Mouse (Mus musculus) lung, embryonic 14.5 days (tissue): ENCODE data around the gene Krt72. TPM values are rescaled to one million over a fixed set of nuclear protein-coding genes. Genes with fewer than 3 reads are reported as not detected.

Source experiments
- ATAC-seq: fragments of 200-750 bp; cut with Nextera tagmentation; 2 replicates; pipeline ENCODE4 v1.8.0; 2017; ENCODE audit warnings: mild to moderate bottlenecking, moderate TSS enrichment, moderate library complexity; ENCODE audit not compliant: insufficient read depth
- DNase-seq: peaks from one replicate; pipeline ENCODE4 v3.0.0-alpha.2; 2015
- H3K27ac ChIP-seq: fragments of 300-500 bp; sonication (generic); 2 replicates; pipeline ENCODE4 v1.5.1; 2014; ENCODE audit warnings: low read depth, mild to moderate bottlenecking, moderate library complexity
- H3K27me3 ChIP-seq: fragments of 300-500 bp; sonication (generic); 2 replicates; pipeline ENCODE4 v1.6.1; 2014; ENCODE audit warnings: low read length, control low read depth; ENCODE audit not compliant: insufficient read depth
- H3K36me3 ChIP-seq: fragments of 300-500 bp; sonication (generic); 2 replicates; pipeline ENCODE4 v1.6.1; 2014; ENCODE audit warnings: control low read depth; ENCODE audit not compliant: insufficient read depth
- H3K4me1 ChIP-seq: fragments of 300-500 bp; sonication (generic); 2 replicates; pipeline ENCODE4 v1.6.1; 2014; ENCODE audit warnings: antibody characterized with exemption, control low read depth; ENCODE audit not compliant: insufficient read depth
- H3K4me2 ChIP-seq: fragments of 300-500 bp; sonication (generic); 2 replicates; pipeline ENCODE4 v1.6.1; 2014; ENCODE audit warnings: mild to moderate bottlenecking
- H3K4me3 ChIP-seq: fragments of 300-500 bp; sonication (generic); 2 replicates; pipeline ENCODE4 v1.5.1; 2014; ENCODE audit warnings: low read depth, low read length
- H3K9ac ChIP-seq: fragments of 300-500 bp; sonication (generic); 2 replicates; pipeline ENCODE4 v1.6.1; 2014
- H3K9me3 ChIP-seq: fragments of 300-500 bp; sonication (generic); 2 replicates; pipeline ENCODE4 v1.6.1; 2016; ENCODE audit warnings: low read depth, low read length, control low read depth
- CTCF ChIP-seq: IDR thresholded peaks from 2 replicates; pipeline ENCODE4 v1.5.1; 2016; ENCODE audit warnings: antibody characterized with exemption, low read depth
- WGBS: fragments of 180-500 bp; shearing (Covaris S2); extraction: QIAGEN DNeasy Blood & Tissue Kit; methylation state at CpG from one replicate; pipeline ENCODE4 v1.1.7; 2014; 5-methylcytosine and 5-hydroxymethylcytosine counted together
- polyA plus RNA-seq: library from polyadenylated mRNA; unstranded; fragments of >200 nt; fragmentation: Nextera tagmentation; extraction: Ambion mirVana; gene quantifications from 2 replicates; pipeline ENCODE4 v1.2.1, GENCODE M21; 2014

The Krt72 gene
- polyA plus RNA-seq, 1 experiment from 2014 or later = not detected

DNA sequence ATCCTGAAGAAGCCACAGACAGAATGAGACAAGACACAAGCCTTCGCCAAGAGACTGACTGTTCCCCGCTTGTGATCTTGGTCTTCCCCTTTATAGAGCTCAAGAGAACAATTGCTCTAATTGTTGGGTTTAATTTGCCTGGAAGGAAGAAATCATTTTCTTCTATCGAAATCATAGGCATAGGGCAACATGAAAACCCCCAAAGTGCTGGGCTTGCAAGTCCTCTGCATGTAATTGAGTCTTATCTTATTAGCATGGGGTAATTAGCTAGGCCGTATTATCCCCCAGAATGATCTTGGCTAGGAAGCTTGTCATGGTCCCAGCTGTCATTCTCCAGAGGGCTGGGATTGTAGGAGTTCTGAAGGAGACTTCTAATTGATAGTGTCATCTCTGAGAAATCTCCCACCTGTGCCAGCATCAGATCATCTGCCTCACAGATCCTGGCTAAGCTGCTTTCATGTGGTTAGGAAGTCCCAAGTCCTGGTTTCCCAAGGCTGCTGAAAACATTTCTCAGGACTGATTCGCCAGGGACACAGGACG lies 16.1 kb upstream of the Krt72 start, which contains the start of gene Krt73:
TSS of gene Krt73 (minus strand) at position 51 of the 540 bp plus-strand sequence.
- no peaks in the 10 kb centered on the region for H3K27me3 ChIP-seq
- H3K9me3 ChIP-seq = no peaks in the 10 kb centered on the region
- H3K4me1 ChIP-seq = no peaks in the 10 kb centered on the region
- no peak for DNase-seq
- no peaks in the 10 kb centered on the region for H3K36me3 ChIP-seq
- H3K27ac ChIP-seq = no peak within 1 kb of the TSS
- no peak within 1 kb of the TSS for H3K4me2 ChIP-seq
- no peak for TF ChIP-seq CTCF
- H3K9ac ChIP-seq = no peak within 1 kb of the TSS
- WGBS = 77% methylated on average over 6 of the region's 6 CpGs
- no peak for ATAC-seq
- no peak within 1 kb of the TSS for H3K4me3 ChIP-seq

DNA sequence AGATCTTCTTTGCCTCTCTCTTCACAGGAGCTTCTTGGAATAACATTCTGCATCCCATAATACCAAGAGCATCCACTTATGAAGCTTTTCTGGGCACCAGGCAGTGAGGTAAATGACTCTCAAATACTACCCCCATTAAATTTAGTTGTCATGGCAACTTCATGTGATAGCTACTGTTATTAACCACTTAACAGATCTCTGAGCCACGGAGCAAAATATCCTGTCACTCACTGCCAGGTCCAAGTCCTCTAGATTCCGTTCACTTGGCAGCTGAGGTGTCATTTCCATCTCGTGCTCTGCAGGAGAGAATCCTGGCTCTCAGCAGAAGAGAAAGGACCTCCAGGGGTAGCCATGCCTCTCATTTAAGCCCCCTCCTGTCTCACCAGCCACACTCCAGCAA lies 4.6 kb upstream of the Krt72 start:
- ATAC-seq (no peak), DNase-seq (no peak)
- no peaks in the 10 kb centered on the region for H3K4me1 ChIP-seq
- H3K9me3 ChIP-seq = no peaks in the 10 kb centered on the region
- no peak overlapping the region for H3K4me3 ChIP-seq
- no peak overlapping the region for H3K9ac ChIP-seq
- H3K27me3 ChIP-seq = no peaks in the 10 kb centered on the region
- H3K36me3 ChIP-seq = no peaks in the 10 kb centered on the region
- 23% methylated on average over 3 of the region's 3 CpGs for WGBS
- H3K27ac ChIP-seq = no peak overlapping the region
- TF ChIP-seq CTCF = no peak
- H3K4me2 ChIP-seq = no peak overlapping the region

DNA sequence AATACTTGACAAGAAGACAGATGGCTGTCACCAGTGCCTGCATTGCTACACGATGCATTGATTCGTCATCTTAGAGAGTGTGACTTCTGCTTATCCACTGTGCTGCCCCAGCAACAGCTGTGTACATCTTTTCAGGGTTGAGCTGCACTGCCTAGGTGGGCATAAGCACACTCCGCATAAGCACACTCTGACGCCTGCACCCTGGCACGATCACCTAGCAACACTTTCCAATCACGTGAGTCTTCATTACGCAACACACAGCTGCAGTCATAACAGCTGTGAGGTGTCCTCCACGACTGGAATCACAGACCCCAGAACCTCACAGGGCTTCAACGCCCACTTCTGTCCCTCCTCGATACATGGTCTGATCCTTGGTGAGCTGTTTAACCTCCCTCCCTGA lies 12.8 kb downstream of the Krt72 start:
- Histone ChIP-seq H3K4me1 (no peaks in the 10 kb centered on the region), H3K4me3 (no peak overlapping the region), H3K4me2 (no peak overlapping the region), H3K9me3 (no peaks in the 10 kb centered on the region), H3K9ac (no peak overlapping the region), H3K36me3 (no peaks in the 10 kb centered on the region), H3K27ac (no peak overlapping the region), H3K27me3 (no peaks in the 10 kb centered on the region)
- 42% methylated on average over 10 of the region's 10 CpGs for WGBS
- ATAC-seq = peak; percentile 23; the same call in 1 of the 2 replicates
- no peak for TF ChIP-seq CTCF
- peak; percentile 5 for DNase-seq

DNA sequence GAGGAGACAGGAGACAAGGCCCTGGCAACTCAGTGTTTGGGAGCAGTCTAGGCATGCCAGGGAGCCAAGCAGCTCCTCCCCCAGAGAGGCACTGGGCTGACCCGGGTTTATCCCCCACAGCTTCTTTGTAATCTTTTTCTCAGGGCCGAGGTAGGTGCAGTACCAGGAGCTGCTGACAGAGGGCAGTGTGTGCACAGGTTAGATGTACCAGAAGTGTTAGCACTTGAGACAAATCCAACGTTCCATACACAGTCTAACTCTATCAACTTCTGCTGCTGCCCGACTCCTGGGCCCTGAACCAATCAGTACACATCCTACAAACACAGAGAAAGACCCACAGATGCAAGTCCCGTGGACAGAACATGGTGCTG lies 13.6 kb downstream of the Krt72 start:
- no peaks in the 10 kb centered on the region for H3K27me3 ChIP-seq
- no peak overlapping the region for H3K4me2 ChIP-seq
- H3K36me3 ChIP-seq = no peaks in the 10 kb centered on the region
- peak; percentile 94 for TF ChIP-seq CTCF
- DNase-seq (peak; percentile 95), ATAC-seq (peak; percentile 75)
- no peak overlapping the region for H3K4me3 ChIP-seq
- 5% methylated on average over 5 of the region's 5 CpGs for WGBS
- H3K27ac ChIP-seq = no peak overlapping the region
- no peaks in the 10 kb centered on the region for H3K4me1 ChIP-seq
- no peaks in the 10 kb centered on the region for H3K9me3 ChIP-seq
- no peak overlapping the region for H3K9ac ChIP-seq

DNA sequence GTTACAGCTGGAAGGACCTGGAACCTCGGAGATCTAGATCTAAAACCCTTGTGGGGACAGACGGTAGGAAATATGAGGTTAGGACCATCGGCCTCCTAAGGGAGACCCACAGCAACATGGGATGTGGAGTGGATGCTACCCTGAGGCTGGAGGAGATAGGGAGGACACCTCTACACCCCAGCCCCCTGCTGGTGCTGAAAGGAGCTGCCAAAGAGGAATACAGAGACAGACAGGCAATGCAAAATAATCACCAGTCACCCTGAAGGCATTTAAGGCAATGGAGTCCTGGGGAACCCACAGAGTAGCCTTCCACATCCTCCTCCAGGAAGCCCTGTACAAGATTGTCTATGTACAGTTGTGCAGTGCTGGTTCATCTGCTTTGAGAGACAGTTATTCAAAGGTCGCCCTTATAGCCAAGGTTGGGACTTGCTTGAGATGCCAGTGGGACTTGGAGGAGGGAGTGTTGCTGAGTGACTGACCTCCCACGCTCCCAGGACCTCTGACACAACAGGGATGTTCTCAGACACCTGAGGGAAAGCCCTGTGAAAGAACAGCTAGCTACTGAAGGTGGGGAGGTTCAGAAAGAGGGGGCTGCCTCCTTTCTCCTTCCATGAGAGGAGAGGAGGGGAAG lies 14.1 kb downstream of the Krt72 start:
- no peak overlapping the region for H3K4me3 ChIP-seq
- WGBS = 66% methylated on average over 5 of the region's 5 CpGs
- no peak overlapping the region for H3K4me2 ChIP-seq
- no peak overlapping the region for H3K27ac ChIP-seq
- H3K36me3 ChIP-seq = no peaks in the 10 kb centered on the region
- DNase-seq (peak; percentile 43), ATAC-seq (no peak)
- no peaks in the 10 kb centered on the region for H3K27me3 ChIP-seq
- H3K9ac ChIP-seq = no peak overlapping the region
- no peaks in the 10 kb centered on the region for H3K9me3 ChIP-seq
- peak; percentile 61 for TF ChIP-seq CTCF
- H3K4me1 ChIP-seq = no peaks in the 10 kb centered on the region

DNA sequence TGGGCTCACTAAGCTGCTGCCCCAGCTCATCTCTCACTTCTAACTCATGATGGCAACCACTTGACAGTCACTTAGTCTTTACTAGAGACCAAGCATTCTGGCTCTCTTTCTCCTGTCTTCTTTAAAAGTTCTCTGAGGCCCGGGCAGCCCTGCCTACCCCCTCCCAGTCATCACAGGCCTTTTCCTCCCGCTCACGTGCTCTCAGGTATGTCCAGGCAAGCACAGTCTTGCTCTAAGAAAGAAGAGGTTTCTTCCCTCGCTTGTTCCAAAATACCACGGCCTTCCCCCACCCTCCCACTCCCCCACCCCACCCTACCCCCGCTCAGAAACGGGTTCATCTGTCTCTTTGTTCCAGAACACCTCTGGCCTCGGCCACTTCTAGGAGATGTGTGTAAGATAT lies 16.0 kb downstream of the Krt72 start:
- H3K27ac ChIP-seq = no peak overlapping the region
- WGBS = 25% methylated on average over 8 of the region's 8 CpGs
- H3K9me3 ChIP-seq = no peaks in the 10 kb centered on the region
- no peak overlapping the region for H3K4me3 ChIP-seq
- DNase-seq (no peak), ATAC-seq (no peak)
- H3K4me2 ChIP-seq = no peak overlapping the region
- H3K36me3 ChIP-seq = no peaks in the 10 kb centered on the region
- no peaks in the 10 kb centered on the region for H3K4me1 ChIP-seq
- H3K9ac ChIP-seq = no peak overlapping the region
- H3K27me3 ChIP-seq = no peaks in the 10 kb centered on the region
- TF ChIP-seq CTCF = no peak

DNA sequence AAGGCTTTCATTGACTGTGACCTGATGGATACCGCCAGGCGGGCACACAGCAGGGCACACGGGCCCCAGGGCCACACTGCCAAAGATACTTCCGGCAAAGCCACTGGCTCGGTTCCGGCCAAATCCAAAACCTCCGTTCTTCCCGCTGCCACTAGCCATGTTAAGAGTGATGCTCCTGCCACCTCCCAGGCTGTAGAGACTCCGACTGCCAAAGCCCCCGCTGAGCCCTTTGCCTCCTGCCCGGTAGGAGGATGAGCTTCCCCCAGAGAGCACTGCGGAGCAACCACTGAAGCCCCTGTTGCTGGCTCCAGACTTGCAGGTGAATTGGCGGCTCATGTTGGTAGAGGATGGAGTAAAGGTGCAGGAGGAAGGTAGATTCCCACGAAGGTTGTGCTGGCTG lies 43.5 kb downstream of the Krt72 start, which contains the start of gene Krt71:
TSS of gene Krt71 (minus strand) at position 399 of the 400 bp plus-strand sequence.
- no peaks in the 10 kb centered on the region for H3K4me1 ChIP-seq
- DNase-seq = no peak
- no peak within 1 kb of the TSS for H3K27ac ChIP-seq
- TF ChIP-seq CTCF = no peak
- H3K36me3 ChIP-seq = no peaks in the 10 kb centered on the region
- WGBS = 49% methylated on average over 14 of the region's 14 CpGs
- no peaks in the 10 kb centered on the region for H3K27me3 ChIP-seq
- no peak within 1 kb of the TSS for H3K4me2 ChIP-seq
- H3K9ac ChIP-seq = no peak within 1 kb of the TSS
- no peak within 1 kb of the TSS for H3K4me3 ChIP-seq
- H3K9me3 ChIP-seq = no peaks in the 10 kb centered on the region
- ATAC-seq = no peak
